Mouse (Mus musculus) hindbrain, postnatal 0 days (tissue): ENCODE data around the gene Ptprd. TPM values are rescaled to one million over a fixed set of nuclear protein-coding genes. Genes with fewer than 3 reads are reported as not detected.
"Not testable (repeated sequence)": the region's sequence is repeated elsewhere in the genome, so short reads cannot be mapped to it uniquely, and the experiment has no call there.

Experiments used
- ATAC-seq: fragments of 200-750 bp; cut with Nextera tagmentation; 2 replicates; pipeline ENCODE4 v1.8.0; 2017; ENCODE audit warnings: mild to moderate bottlenecking, moderate TSS enrichment, moderate library complexity
- DNase-seq: peaks from one replicate; pipeline ENCODE4 v3.0.0-alpha.2; 2015; ENCODE audit warnings: low spot score
- H3K27ac ChIP-seq: fragments of 300-500 bp; sonication (generic); 2 replicates; pipeline ENCODE4 v1.5.1; 2014; ENCODE audit warnings: mild to moderate bottlenecking
- H3K27me3 ChIP-seq: fragments of 300-500 bp; sonication (generic); 2 replicates; pipeline ENCODE4 v1.6.1; 2014; ENCODE audit warnings: low read length, mixed read lengths; ENCODE audit not compliant: insufficient read depth
- H3K36me3 ChIP-seq: fragments of 300-500 bp; sonication (generic); 2 replicates; pipeline ENCODE4 v1.6.1; 2014; ENCODE audit warnings: low read length, mixed read lengths; ENCODE audit not compliant: insufficient read depth
- H3K4me1 ChIP-seq: fragments of 300-500 bp; sonication (generic); 2 replicates; pipeline ENCODE4 v1.6.1; 2014; ENCODE audit warnings: antibody characterized with exemption, low read length, mixed read lengths; ENCODE audit not compliant: insufficient read depth
- H3K4me2 ChIP-seq: fragments of 300-500 bp; sonication (generic); 2 replicates; pipeline ENCODE4 v1.6.1; 2014; ENCODE audit warnings: low read depth, mild to moderate bottlenecking, low read length, moderate library complexity, mixed read lengths
- H3K4me3 ChIP-seq: fragments of 300-500 bp; sonication (generic); 2 replicates; pipeline ENCODE4 v1.5.1; 2014; ENCODE audit warnings: low read length
- H3K9ac ChIP-seq: fragments of 300-500 bp; sonication (generic); replicated peaks from 2 replicates; pipeline ENCODE4 v1.6.1; 2014; ENCODE audit warnings: mild to moderate bottlenecking, low read length, moderate library complexity, mixed read lengths
- H3K9me3 ChIP-seq: fragments of 300-500 bp; sonication (generic); 2 replicates; pipeline ENCODE4 v1.6.1; 2016; ENCODE audit warnings: low read length, mixed read lengths
- CTCF ChIP-seq: IDR thresholded peaks from 2 replicates; pipeline ENCODE4 v1.5.1; 2016; ENCODE audit warnings: antibody characterized with exemption, control low read depth, low read depth
- WGBS: fragments of 180-500 bp; shearing (Covaris S2); extraction: QIAGEN DNeasy Blood & Tissue Kit; methylation state at CpG from one replicate; pipeline ENCODE4 v1.1.7; 2014; 5-methylcytosine and 5-hydroxymethylcytosine counted together
- polyA plus RNA-seq: library from polyadenylated mRNA; unstranded; fragments of >200 nt; fragmentation: Nextera tagmentation; extraction: Ambion mirVana; gene quantifications from 2 replicates; pipeline ENCODE4 v1.2.1, GENCODE M21; 2015
- total RNA-seq: library from RNA; depleted of rRNA; stranded (reverse); fragments of >200 nt; gene quantifications from 2 replicates; pipeline ENCODE4 v1.2.3, GENCODE M21; 2014

Ptprd gene
- total and polyA plus RNA-seq, 2 experiments from 2014 or later: 56.3 to 96.0 TPM

DNA sequence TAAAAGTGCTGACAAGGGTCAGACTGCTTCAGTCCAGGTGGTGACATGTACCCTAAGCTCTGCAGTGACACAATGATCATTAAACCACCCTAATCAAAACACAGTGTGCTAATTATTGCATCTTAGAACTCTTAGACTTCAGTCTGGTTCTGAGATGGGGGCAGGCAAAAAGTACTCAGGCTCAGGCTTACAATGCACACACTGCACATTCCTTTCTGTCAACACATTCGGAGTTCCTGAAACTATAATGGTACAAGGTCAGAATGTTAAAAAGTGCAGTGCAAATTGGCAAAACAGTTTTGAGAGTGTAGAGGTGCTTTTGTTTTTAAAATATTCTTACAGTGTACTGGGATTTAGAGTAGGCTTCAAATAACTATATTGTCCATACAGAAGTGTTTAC lies 2167.0 kb downstream of the Ptprd start:
- Histone ChIP-seq H3K9ac (no peak overlapping the region), H3K4me3 (no peak overlapping the region), H3K4me1 (no peaks in the 10 kb centered on the region), H3K27me3 (no peaks in the 10 kb centered on the region), H3K27ac (no peak overlapping the region), H3K9me3 (no peaks in the 10 kb centered on the region), H3K36me3 (no peaks in the 10 kb centered on the region), H3K4me2 (no peak overlapping the region)
- no peak for TF ChIP-seq CTCF
- DNase-seq: no peak
- 64% methylated on average over 1 of the region's 1 CpGs for WGBS
- ATAC-seq: no peak

DNA sequence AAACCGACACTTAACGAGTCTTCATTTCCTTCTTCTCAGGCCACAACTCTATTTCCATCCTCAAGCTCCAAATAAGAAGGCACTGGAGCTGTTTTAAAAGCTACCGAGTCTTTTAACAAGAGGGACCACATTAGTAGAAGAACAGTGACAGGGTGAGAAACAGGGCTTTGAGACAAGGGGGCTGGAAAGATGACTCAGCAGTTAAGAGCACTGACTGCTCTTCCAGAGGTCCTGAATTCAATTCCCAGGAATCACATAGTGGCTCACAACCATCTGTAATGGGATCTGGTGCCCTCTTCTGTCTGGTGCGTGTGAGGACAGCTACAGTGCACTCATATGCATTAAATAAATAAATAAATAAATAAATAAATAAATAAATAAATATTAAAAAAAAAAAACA lies 2174.6 kb downstream of the Ptprd start:
- 86% methylated on average over 4 of the region's 4 CpGs for WGBS
- H3K27me3 ChIP-seq, H3K4me3 ChIP-seq, H3K9me3 ChIP-seq, H3K4me2 ChIP-seq, H3K36me3 ChIP-seq, H3K4me1 ChIP-seq, H3K9ac ChIP-seq, H3K27ac ChIP-seq, DNase-seq, ATAC-seq: not testable (repeated sequence)

DNA sequence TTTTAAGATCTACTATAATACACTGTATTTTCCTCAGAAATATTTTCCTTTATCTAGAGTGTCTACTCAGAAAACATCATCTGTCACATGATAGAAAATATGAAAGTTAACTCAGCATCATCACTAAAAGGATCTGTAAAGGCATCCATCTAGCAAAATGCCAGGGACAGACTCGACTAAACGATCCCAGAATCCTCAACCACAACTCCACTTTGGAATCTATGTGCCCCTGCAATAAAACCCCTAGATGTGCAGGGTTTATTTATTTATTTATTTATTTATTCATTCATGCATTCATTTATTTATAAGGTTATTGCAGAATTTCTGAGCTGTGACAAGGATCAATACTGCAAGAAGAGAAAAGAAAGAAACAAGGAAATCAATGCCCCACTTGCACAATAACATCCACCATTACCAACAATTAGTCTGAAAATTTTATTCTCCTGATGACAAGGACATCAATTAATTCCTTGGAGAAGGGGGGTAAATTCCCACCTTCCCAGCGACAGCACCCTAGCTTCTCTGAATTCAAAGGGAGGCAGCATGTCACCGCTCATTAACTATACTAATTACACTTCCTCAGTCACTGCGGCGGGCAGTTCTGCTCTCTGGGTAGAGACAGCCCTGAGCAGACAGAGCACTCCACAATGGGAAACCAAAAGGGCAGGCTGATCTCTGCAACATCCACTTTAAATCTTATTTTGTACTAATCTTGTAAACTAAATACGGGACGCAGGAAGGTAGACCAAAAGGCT lies 2186.0 kb downstream of the Ptprd start:
- H3K4me2 ChIP-seq: no peak overlapping the region
- no peak overlapping the region for H3K27ac ChIP-seq
- no peaks in the 10 kb centered on the region for H3K9me3 ChIP-seq
- no peak for DNase-seq
- 56% methylated on average over 8 of the region's 8 CpGs for WGBS
- H3K9ac ChIP-seq: no peak overlapping the region
- no peaks in the 10 kb centered on the region for H3K27me3 ChIP-seq
- no peak overlapping the region for H3K4me3 ChIP-seq
- ATAC-seq: no peak
- no peak for TF ChIP-seq CTCF
- H3K36me3 ChIP-seq: no peaks in the 10 kb centered on the region
- H3K4me1 ChIP-seq: no peaks in the 10 kb centered on the region

DNA sequence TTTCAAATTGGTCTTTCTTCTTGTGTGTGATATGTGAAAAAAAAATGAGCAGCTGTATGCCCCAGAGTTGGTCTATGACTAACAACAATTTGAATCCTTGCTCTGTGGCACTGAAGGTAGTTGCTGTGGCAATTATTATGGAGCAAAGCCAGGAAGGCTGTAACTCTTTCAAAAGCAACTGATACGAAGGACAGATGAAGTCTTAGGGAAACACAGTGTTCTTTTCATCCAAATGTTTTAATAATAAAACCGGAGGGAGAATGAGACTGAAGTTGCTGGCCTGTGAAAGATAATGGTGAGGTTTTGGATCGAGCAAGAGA lies 2187.3 kb downstream of the Ptprd start:
- no peaks in the 10 kb centered on the region for H3K4me1 ChIP-seq
- H3K9me3 ChIP-seq: no peaks in the 10 kb centered on the region
- ATAC-seq (no peak), DNase-seq (no peak)
- H3K36me3 ChIP-seq: no peaks in the 10 kb centered on the region
- 59% methylated on average over 3 of the region's 3 CpGs for WGBS
- TF ChIP-seq CTCF: no peak
- no peak overlapping the region for H3K4me3 ChIP-seq
- H3K27me3 ChIP-seq: no peaks in the 10 kb centered on the region
- H3K27ac ChIP-seq: no peak overlapping the region
- no peak overlapping the region for H3K9ac ChIP-seq
- no peak overlapping the region for H3K4me2 ChIP-seq

DNA sequence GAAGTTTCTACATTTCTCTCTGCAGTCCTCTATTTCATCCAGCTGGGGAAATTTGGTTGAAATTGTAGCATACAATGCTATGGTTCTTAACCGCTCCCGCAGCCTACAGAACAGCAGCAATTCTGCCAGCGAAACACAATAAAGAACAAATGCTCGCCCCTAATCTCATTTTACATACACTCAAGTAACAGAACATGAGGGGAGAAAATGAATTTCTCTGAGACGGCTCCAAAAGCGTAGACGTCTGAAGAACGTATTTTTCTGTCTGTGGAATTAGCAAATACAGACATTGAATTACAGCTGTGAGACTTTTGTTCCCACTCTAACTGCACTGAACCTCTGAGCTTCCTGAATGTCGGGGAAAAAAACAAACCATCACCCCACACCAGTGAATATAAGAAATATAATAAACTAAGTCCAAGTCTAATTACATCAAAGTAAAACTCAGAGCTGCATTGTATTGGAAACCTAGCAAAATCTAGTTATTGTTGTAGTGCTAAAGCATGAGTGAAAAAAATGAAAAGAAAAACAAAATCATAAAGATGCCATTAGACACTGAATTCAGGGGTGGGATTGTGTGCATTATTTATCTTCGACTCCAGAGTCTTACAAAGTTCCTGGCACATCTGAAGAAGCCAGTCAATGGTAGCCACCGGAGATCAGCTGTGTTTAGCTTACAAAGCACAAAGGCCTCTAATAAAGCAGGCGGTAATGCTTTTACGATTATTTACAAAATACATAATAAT lies 2187.8 kb downstream of the Ptprd start:
- no peak overlapping the region for H3K4me2 ChIP-seq
- DNase-seq (no peak), ATAC-seq (no peak)
- no peak overlapping the region for H3K27ac ChIP-seq
- no peaks in the 10 kb centered on the region for H3K27me3 ChIP-seq
- TF ChIP-seq CTCF: no peak
- H3K36me3 ChIP-seq: no peaks in the 10 kb centered on the region
- no peak overlapping the region for H3K4me3 ChIP-seq
- H3K9me3 ChIP-seq: no peaks in the 10 kb centered on the region
- 71% methylated on average over 13 of the region's 13 CpGs for WGBS
- H3K9ac ChIP-seq: no peak overlapping the region
- H3K4me1 ChIP-seq: no peaks in the 10 kb centered on the region

DNA sequence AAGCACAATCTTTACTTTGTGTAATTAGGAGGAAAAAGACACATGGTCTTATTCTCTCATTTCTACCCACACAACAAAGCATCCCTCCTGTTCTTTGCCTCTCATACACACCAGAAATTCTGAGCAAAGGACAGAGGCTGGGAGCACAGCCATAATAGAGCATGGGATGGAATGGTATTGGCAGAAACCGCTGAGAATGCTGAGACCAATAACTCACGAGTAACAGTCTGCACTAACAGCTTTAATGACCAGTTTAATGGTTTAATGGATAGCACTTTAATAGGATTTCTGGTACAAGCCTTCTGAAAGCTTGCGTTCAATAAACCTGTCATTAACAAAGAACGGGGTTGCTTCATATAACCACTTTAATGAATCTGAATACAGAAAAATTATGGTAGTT lies 2190.1 kb downstream of the Ptprd start:
- DNase-seq (no peak), ATAC-seq (no peak)
- no peak for TF ChIP-seq CTCF
- Histone ChIP-seq H3K27me3 (no peaks in the 10 kb centered on the region), H3K27ac (no peak overlapping the region), H3K4me3 (no peak overlapping the region), H3K4me1 (no peaks in the 10 kb centered on the region), H3K36me3 (no peaks in the 10 kb centered on the region), H3K4me2 (no peak overlapping the region), H3K9me3 (no peaks in the 10 kb centered on the region), H3K9ac (no peak overlapping the region)
- WGBS: 64% methylated on average over 4 of the region's 4 CpGs

DNA sequence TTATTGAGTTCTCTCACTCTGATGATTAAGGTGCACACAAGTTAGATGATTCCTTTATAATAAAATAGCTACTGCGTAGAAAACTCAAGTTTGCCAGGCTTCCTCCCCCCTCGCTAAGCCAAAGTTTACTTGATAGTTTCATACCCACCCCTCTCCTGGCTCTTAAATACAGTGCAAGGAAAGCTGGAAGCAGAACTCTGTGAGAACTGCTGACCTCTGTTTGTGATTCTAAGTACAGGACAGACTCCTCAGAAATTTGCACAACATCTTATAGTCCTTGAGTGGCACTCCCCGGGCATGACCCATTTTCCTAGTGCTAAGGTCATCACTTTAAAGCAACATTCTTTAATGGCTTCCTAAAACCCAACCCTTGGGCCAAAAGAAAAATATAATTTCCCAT lies 2196.7 kb downstream of the Ptprd start:
- no peaks in the 10 kb centered on the region for H3K27me3 ChIP-seq
- TF ChIP-seq CTCF: no peak
- 88% methylated on average over 3 of the region's 3 CpGs for WGBS

More for the DNA sequence above, 2196.7 kb downstream of the Ptprd start:
- no peak overlapping the region for H3K4me3 ChIP-seq
- no peak overlapping the region for H3K27ac ChIP-seq
- H3K9ac ChIP-seq: no peak overlapping the region
- no peak overlapping the region for H3K4me2 ChIP-seq
- ATAC-seq (no peak), DNase-seq (no peak)
- no peaks in the 10 kb centered on the region for H3K4me1 ChIP-seq
- H3K9me3 ChIP-seq: no peaks in the 10 kb centered on the region
- H3K36me3 ChIP-seq: no peaks in the 10 kb centered on the region
